Mouse (Mus musculus) cerebellum, adult 2 months (tissue): ENCODE data around the gene Dag1.

Source experiments
- CTCF ChIP-seq: fragments of 200-500 bp; IDR thresholded peaks from 2 replicates; pipeline ENCODE4 v1.5.1; 2011; ENCODE audit warnings: low read depth, mild to moderate bottlenecking, control low read depth, low read length, moderate library complexity, borderline replicate concordance; ENCODE audit not compliant: insufficient read depth
- POLR2A ChIP-seq: fragments of 200-500 bp; IDR thresholded peaks from 2 replicates; pipeline ENCODE4 v1.6.1; 2011; ENCODE audit warnings: low read length, control low read depth, borderline replicate concordance; ENCODE audit not compliant: insufficient read depth

GRCm38 (mm10) chr9:108217936-108218543 is 45.7 kb downstream of the Dag1 start:
- no peak for TF ChIP-seq CTCF
- TF ChIP-seq POLR2A, result no peak
